Mouse (Mus musculus) lung, postnatal 0 days (tissue): ENCODE measurements around the gene Eif3k.

Source experiments
- CTCF ChIP-seq: IDR thresholded peaks from 2 replicates; pipeline ENCODE4 v1.5.1; 2016; ENCODE audit warnings: antibody characterized with exemption, mild to moderate bottlenecking
- EP300 ChIP-seq: IDR thresholded peaks from 2 replicates; pipeline ENCODE4 v1.6.1; 2016; ENCODE audit warnings: antibody characterized with exemption, mild to moderate bottlenecking, control low read depth

DNA sequence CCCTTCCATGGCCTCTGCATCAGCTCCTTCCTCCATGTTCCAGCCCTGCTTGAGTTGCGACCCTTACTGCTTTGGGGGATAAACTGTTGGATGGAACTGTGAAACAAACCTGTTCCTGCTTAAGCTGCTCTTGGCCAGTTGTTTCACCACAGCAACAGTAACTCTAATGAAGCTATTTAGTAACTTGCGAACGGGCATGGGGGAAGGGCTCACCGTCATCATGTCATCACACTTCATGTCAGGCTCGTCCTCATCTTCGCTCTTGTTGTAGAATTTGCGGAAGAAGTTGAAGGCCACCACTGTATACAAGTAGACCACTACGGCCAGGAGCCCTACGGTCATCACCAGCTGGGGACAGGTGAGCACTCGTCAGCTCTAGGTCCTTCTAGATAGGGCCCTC lies 26.5 kb upstream of the Eif3k start:
- TF ChIP-seq CTCF = no peak
- no peak for TF ChIP-seq EP300
